Mouse (Mus musculus) MEL-GATA-1-ER (cell line): ENCODE results near the gene Cend1.

Experiments
- DNase-seq: peaks from one replicate; pipeline ENCODE4 v3.0.0-alpha.2; 2012; ENCODE audit warnings: low read depth; ENCODE audit errors: extremely low read depth

The Cend1 gene

DNA sequence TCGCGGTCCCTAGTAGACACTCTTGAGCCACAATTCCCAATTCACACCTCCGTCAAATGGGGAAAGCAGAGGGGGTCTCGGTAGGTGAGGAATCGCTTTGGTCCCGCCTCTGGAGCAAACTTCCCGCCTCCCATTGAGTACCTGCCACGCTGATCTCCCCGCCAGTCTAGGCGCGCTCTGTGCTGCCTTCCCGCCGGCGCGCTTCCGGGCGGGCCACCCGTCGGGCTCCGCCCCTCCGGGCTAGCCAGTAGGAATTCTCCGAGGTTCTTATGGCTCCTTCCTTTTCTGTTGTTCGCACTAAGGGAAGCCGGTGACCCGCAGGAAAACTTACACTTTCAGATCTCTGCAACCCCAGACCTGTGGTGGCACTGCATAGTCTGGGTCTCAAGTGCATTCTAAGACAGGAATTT lies 14.5 kb upstream of the Cend1 start, which contains the start of gene Pidd1:
Gene Pidd1 (minus strand): TSS at position 198 of the 410 bp plus-strand sequence.
- DNase-seq: peak; percentile 65

DNA sequence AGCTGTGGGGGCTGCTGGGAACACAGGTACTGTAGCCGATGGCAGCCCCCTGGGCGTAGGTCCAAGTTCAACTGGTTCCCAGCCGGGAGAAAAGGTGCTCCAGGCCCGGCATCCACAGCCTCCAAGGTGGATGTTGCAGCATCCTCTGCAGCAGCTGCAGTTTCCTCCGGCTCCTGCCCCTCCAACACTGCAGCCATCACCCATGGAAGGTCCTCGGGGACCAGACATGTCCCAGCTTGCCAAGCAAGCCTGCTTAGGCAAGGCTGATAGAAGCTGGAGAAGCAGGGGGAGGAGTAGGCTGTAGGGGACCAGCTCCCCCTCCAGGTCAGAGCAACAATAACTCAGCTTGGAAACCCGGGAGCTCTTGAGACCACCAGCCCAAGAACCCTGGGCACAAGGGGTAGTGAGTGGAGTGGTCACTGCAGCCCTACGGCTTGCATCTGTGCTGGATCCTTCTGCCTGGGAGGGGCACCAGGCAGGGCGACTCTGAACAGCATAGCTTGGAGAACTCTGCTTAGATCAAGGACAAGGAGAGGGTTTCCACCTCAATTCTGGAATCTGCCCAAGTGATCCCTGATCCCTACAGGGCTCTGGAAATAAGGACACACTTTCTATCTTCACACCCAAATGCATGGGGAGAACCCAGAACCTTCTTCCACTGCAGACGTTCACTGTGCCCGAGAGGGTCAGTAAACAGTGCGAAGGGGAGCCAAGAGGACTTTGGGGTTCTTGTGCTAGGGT lies 14.0 kb upstream of the Cend1 start:
- no peak for DNase-seq

DNA sequence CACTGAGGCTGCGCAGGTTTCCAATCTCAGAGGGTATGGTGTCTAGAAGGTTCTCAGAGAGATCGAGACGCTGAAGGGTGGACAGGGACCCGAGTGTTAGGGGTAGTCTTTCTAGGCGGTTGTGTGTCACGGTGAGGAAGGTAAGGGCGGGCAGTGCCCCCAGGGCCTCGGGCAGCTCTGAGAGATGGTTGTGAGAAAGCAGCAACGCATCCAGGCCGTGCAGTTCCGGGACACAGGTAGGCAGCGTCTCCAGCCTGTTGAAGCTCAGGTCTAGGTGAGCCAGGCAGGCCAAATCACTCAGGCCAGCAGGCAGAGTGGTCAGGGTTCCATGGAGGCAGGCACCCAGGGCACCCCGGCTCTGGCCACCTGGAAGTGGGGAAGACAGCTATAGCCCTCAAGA lies 12.9 kb upstream of the Cend1 start:
- DNase-seq: no peak

DNA sequence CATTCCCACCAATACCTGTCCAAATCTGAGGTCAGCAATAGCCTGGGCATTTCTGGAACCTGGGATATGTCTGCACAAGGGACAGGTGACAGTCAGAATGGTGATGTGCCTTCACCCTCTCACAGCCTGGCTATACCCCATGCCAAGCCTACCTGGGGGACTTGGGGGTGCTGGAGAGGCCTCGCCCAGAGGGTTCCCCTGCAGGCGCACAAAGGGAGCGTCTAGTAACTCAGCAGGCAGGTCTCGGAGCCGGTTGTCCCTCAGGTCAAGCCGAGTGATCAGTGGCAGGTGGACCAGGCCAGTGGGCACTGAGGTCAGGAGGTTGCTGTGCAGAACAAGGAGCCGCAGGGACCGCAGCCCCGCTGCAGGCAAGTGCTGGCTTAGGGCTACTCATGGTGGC lies 12.2 kb upstream of the Cend1 start:
- no peak for DNase-seq

GRCm38 (mm10) chr7:141440613-141441012 lies 11.3 kb upstream of the Cend1 start:
- no peak for DNase-seq

GRCm38 (mm10) chr7:141439811-141440210 lies 10.5 kb upstream of the Cend1 start:
- no peak for DNase-seq

DNA sequence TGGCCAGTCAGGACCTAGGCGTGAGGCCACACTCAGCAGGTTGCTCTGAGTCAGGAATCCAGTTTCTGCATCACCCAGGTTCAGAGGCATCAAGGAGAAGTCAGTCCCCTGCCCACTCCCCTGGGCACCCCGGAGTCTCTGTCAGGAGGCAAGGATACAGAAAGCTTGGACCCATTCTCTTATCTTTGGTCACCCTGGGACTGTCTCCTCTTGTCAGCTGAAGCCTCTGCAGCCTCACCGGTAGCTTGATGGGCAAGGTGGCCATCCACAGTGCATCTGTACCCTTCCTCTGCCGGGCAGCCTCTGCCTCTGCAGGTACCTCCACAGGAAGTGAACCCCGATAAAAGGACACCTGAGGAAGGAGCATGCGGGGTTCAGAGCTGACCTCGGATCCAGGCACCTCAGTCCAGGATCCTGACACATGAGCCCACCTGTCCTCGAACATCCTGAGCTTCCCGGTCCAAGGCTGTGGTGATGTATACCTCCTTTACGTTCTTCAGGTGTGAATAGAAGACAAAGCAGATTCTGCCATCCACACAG lies 9.9 kb upstream of the Cend1 start:
- DNase-seq: no peak

GRCm38 (mm10) chr7:141438201-141438968 lies 9.1 kb upstream of the Cend1 start:
- DNase-seq: no peak

- DNase-seq: no peak
Observed at GRCm38 (mm10) chr7:141437178-141438120, 8.2 kb upstream of the Cend1 start, which contains the start of gene Slc25a22. Gene Slc25a22 (minus strand): TSS chr7:141437892.

DNA sequence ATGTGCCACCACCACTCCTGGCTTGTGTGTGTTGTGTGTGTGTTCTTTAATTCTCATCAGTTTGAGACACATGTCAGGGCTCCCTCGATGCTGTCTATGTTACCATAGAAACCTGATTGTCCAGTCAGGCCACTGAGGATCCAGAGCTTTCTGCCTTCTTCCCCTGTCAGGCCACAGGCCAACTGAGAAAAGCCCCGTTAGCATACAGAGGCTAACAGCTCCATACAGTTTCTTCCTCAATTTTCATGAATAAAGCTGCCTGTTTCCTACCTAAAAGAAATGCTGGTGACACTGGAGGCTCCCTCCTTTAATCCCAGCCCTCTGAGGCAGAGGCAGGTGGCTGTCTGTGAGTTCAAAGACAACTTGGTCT lies 7.2 kb upstream of the Cend1 start:
- DNase-seq: no peak

GRCm38 (mm10) chr7:141435856-141436522 lies 6.7 kb upstream of the Cend1 start:
- DNase-seq: no peak

- no peak for DNase-seq
Observed at GRCm38 (mm10) chr7:141435129-141435855, 6.0 kb upstream of the Cend1 start.

GRCm38 (mm10) chr7:141434464-141434863 lies 5.2 kb upstream of the Cend1 start:
- DNase-seq: no peak

DNA sequence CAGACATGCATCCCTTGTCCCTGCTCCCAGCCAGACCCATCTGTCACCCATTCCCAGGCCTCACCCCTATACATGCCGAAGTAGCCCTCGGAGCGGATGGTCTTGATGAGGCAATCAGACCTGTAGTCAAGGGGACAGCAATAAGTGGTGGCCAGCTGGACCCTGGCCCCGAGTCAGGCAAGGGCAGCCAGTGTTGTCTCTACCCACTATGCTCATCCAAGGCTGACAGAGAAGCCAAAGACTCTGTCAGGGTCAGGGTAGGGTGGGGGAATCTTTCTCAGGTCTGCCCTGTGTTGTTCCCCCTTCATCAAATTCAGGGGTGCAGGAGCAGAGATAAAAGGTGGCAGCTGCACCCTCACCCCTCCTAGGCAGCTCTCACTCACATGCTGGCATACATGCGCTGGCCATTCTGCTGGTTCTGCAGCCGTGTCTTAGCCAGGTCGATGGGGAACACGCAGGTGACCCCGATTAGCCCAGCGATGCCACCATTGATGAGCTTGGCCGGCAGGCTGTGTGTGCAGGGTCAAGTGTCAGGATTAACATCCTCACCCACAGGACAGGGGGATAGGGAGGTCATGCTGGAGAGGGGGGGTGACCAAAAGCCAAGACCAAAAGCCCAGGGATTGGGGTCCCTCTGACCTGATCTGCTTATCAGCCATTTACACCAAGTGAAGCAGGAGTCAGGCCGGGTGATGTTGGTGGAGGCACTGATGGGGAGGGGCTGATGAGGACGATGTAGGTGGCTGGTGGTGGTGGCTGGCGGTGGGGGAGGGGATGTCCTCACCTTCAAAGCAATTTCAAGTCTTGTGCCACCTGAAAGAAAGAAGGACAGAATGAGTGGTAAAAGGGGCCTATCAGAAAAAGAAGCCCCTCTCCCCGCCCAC lies 4.5 kb upstream of the Cend1 start:
- DNase-seq: no peak

GRCm38 (mm10) chr7:141432741-141433516 lies 3.6 kb upstream of the Cend1 start:
- no peak for DNase-seq

DNA sequence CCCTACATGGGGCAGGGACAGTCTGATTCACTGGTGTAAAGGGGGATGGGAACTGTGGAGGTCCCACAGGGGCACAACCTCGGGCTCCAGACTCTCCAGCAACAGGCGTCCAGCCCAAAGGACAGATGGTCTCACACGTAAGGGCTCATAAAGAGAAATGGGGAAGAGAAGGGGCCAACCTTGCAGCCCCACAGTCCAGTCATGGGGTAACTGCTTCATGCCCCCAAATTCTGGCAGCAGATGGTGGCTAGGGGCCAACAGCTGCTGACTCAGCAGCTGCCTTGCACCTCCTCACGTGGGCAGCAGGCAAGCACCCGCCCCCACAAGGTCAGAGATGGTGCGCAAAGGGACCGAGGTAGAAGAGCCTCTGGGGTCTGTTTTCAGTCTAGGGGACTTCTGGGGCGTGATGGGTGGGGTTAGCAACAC lies 2.9 kb upstream of the Cend1 start:
- no peak for DNase-seq

GRCm38 (mm10) chr7:141431434-141432185 lies 2.3 kb upstream of the Cend1 start:
- no peak for DNase-seq
